Mouse (Mus musculus): Measurements from ENCODE around the gene Gadd45gip1. TPM values are rescaled to one million over a fixed set of nuclear protein-coding genes. Genes with fewer than 3 reads are reported as not detected.

Gadd45gip1 gene
- polyA plus RNA-seq (2012; ENCODE audit: low replicate concordance): 50.6 and 92.7 TPM in 2 replicates

GRCm38 (mm10) chr8:84831490-84831889 is at the start of gene Gadd45gip1:
Gadd45gip1 (plus strand) TSS chr8:84831522.

GRCm38 (mm10) chr8:84799999-84800831 is 31.1 kb upstream of the Gadd45gip1 start, which contains the start of gene Nfix:
Nfix (minus strand) TSS chr8:84800344.

GRCm38 (mm10) chr8:84822723-84823122 is 8.6 kb upstream of the Gadd45gip1 start, which contains the start of gene Dand5:
Dand5 (minus strand) TSS chr8:84822823.

GRCm38 (mm10) chr8:84840248-84840999 is 9.1 kb downstream of the Gadd45gip1 start, which contains the start of gene Rad23a:
Rad23a (minus strand) TSS chr8:84840665.

GRCm38 (mm10) chr8:84846722-84847572 is 15.6 kb downstream of the Gadd45gip1 start, which contains the start of gene Calr:
Calr (minus strand) TSS chr8:84846934.

GRCm38 (mm10) chr8:84856864-84857441 is 25.6 kb downstream of the Gadd45gip1 start, which contains the start of gene Farsa:
Farsa (plus strand) TSS chr8:84856989.

GRCm38 (mm10) chr8:84871376-84872308 is 40.3 kb downstream of the Gadd45gip1 start, which contains the start of gene Syce2:
Syce2 (plus strand) TSS chr8:84872111.

Other genes starting within 250 kb of the Gadd45gip1 start
- gene Ier2, start 168.7 kb upstream of the Gadd45gip1 start, polyA plus RNA-seq (2012; ENCODE audit: low replicate concordance): 84.4 and 161 TPM in 2 replicates
- 263 and 316 TPM in 2 replicates for gene Trmt1, start 145.2 kb upstream of the Gadd45gip1 start, polyA plus RNA-seq (2012; ENCODE audit: low replicate concordance)
- 145 and 272 TPM in 2 replicates for gene Nacc1, start 143.7 kb upstream of the Gadd45gip1 start, polyA plus RNA-seq (2012; ENCODE audit: low replicate concordance)
- gene Lyl1, start 130.1 kb upstream of the Gadd45gip1 start, polyA plus RNA-seq (2012; ENCODE audit: low replicate concordance): 190 and 269 TPM in 2 replicates
- gene G430095P16Rik, start 108.5 kb upstream of the Gadd45gip1 start, polyA plus RNA-seq (2012; ENCODE audit: low replicate concordance): 27.2 and 30.1 TPM in 2 replicates
- 88.8 and 111 TPM in 2 replicates for gene Nfix, start 31.2 kb upstream of the Gadd45gip1 start, polyA plus RNA-seq (2012; ENCODE audit: low replicate concordance)
- 1.6 and 2.0 TPM in 2 replicates for gene Dand5, start 8.7 kb upstream of the Gadd45gip1 start, polyA plus RNA-seq (2012; ENCODE audit: low replicate concordance)
- gene Rad23a, start 9.1 kb downstream of the Gadd45gip1 start, polyA plus RNA-seq (2012; ENCODE audit: low replicate concordance): 1,135 and 1,429 TPM in 2 replicates
- gene Calr, start 15.4 kb downstream of the Gadd45gip1 start, polyA plus RNA-seq (2012; ENCODE audit: low replicate concordance): 243 and 806 TPM in 2 replicates
- gene Farsa, start 25.5 kb downstream of the Gadd45gip1 start, polyA plus RNA-seq (2012; ENCODE audit: low replicate concordance): 41.5 and 103 TPM in 2 replicates
- 58.0 and 82.4 TPM in 2 replicates for gene Syce2, start 40.6 kb downstream of the Gadd45gip1 start, polyA plus RNA-seq (2012; ENCODE audit: low replicate concordance)
- gene Gcdh, start 62.4 kb downstream of the Gadd45gip1 start, polyA plus RNA-seq (2012; ENCODE audit: low replicate concordance): 47.9 and 84.2 TPM in 2 replicates
- 1,095 and 1,669 TPM in 2 replicates for gene Klf1, start 70.4 kb downstream of the Gadd45gip1 start, polyA plus RNA-seq (2012; ENCODE audit: low replicate concordance)
- 14.5 and 50.4 TPM in 2 replicates for gene Dnase2a, start 77.0 kb downstream of the Gadd45gip1 start, polyA plus RNA-seq (2012; ENCODE audit: low replicate concordance)
- 0.66 and 1.1 TPM in 2 replicates for gene Mast1, start 105.8 kb downstream of the Gadd45gip1 start, polyA plus RNA-seq (2012; ENCODE audit: low replicate concordance)
- gene Rtbdn, start 115.5 kb downstream of the Gadd45gip1 start, polyA plus RNA-seq (2012; ENCODE audit: low replicate concordance): not detected in 2 replicates
- gene Gm49661, start 137.9 kb downstream of the Gadd45gip1 start, polyA plus RNA-seq (2012; ENCODE audit: low replicate concordance): not detected in 2 replicates
- 98.3 and 368 TPM in 2 replicates for gene Prdx2, start 138.1 kb downstream of the Gadd45gip1 start, polyA plus RNA-seq (2012; ENCODE audit: low replicate concordance)
- 523 and 1,249 TPM in 2 replicates for gene Rnaseh2a, start 138.2 kb downstream of the Gadd45gip1 start, polyA plus RNA-seq (2012; ENCODE audit: low replicate concordance)
- gene Junb, start 147.2 kb downstream of the Gadd45gip1 start, polyA plus RNA-seq (2012; ENCODE audit: low replicate concordance): 244 and 401 TPM in 2 replicates
- gene Hook2, start 159.1 kb downstream of the Gadd45gip1 start, polyA plus RNA-seq (2012; ENCODE audit: low replicate concordance): 8.4 and 10.8 TPM in 2 replicates
- 0.15 TPM in 1 of 2 replicates, not detected in the other for gene Best2, start 183.0 kb downstream of the Gadd45gip1 start, polyA plus RNA-seq (2012; ENCODE audit: low replicate concordance)
- 115 and 306 TPM in 2 replicates for gene Asna1, start 193.8 kb downstream of the Gadd45gip1 start, polyA plus RNA-seq (2012; ENCODE audit: low replicate concordance)
- 189 and 354 TPM in 2 replicates for gene Trir, start 195.3 kb downstream of the Gadd45gip1 start, polyA plus RNA-seq (2012; ENCODE audit: low replicate concordance)
- gene Tnpo2, start 205.4 kb downstream of the Gadd45gip1 start, polyA plus RNA-seq (2012; ENCODE audit: low replicate concordance): 9.4 and 25.7 TPM in 2 replicates
- 8.5 and 14.5 TPM in 2 replicates for gene Fbxw9, start 228.5 kb downstream of the Gadd45gip1 start, polyA plus RNA-seq (2012; ENCODE audit: low replicate concordance)
- not detected in 2 replicates for gene Gm5741, start 236.5 kb downstream of the Gadd45gip1 start, polyA plus RNA-seq (2012; ENCODE audit: low replicate concordance)
- 54.9 and 75.7 TPM in 2 replicates for gene Dhps, start 240.2 kb downstream of the Gadd45gip1 start, polyA plus RNA-seq (2012; ENCODE audit: low replicate concordance)
- 2.5 and 39.0 TPM in 2 replicates for gene Wdr83os, start 249.2 kb downstream of the Gadd45gip1 start, polyA plus RNA-seq (2012; ENCODE audit: low replicate concordance)
- 6.1 and 19.9 TPM in 2 replicates for gene Wdr83, start 249.8 kb downstream of the Gadd45gip1 start, polyA plus RNA-seq (2012; ENCODE audit: low replicate concordance)